Mouse (Mus musculus) stomach, embryonic 16.5 days (tissue): Measurements from ENCODE around the gene Gm49369. TPM values are rescaled to one million over a fixed set of nuclear protein-coding genes. Genes with fewer than 3 reads are reported as not detected.

ENCODE experiments used
- polyA plus RNA-seq: library from polyadenylated mRNA; unstranded; fragments of >200 nt; fragmentation: Nextera tagmentation; extraction: Ambion mirVana; gene quantifications from 2 replicates; pipeline ENCODE4 v1.2.1, GENCODE M21; 2015

Gene Gm49369
- polyA plus RNA-seq, 1 experiment from 2014 or later, result not detected

Other genes starting within 250 kb of the Gm49369 start
- gene Gm39115, start 246.6 kb downstream of the Gm49369 start, polyA plus RNA-seq, result not detected in 2 replicates
- gene Gm45337, start 238.1 kb downstream of the Gm49369 start, polyA plus RNA-seq, result not detected in 2 replicates
- not detected in 2 replicates for gene Gm29735, start 225.6 kb downstream of the Gm49369 start, polyA plus RNA-seq
- gene Gm4553, start 216.9 kb downstream of the Gm49369 start, polyA plus RNA-seq, result not detected in 2 replicates
- gene Krtap5-2, start 206.7 kb downstream of the Gm49369 start, polyA plus RNA-seq, result not detected in 2 replicates
- gene Gm10153, start 192.3 kb downstream of the Gm49369 start, polyA plus RNA-seq, result not detected in 2 replicates
- not detected in 2 replicates for gene Krtap5-3, start 181.3 kb downstream of the Gm49369 start, polyA plus RNA-seq
- not detected in 2 replicates for gene Gm7579, start 170.8 kb downstream of the Gm49369 start, polyA plus RNA-seq
- not detected in 2 replicates for gene Krtap5-5, start 152.7 kb downstream of the Gm49369 start, polyA plus RNA-seq
- gene Gm40460, start 141.6 kb downstream of the Gm49369 start, polyA plus RNA-seq, result not detected in 2 replicates
- gene Gm2431, start 124.3 kb downstream of the Gm49369 start, polyA plus RNA-seq, result not detected in 2 replicates
- gene Gm4559, start 108.3 kb downstream of the Gm49369 start, polyA plus RNA-seq, result not detected in 2 replicates
- gene Krtap5-1, start 85.5 kb downstream of the Gm49369 start, polyA plus RNA-seq, result not detected in 2 replicates
- not detected in 2 replicates for gene Krtap5-4, start 79.1 kb downstream of the Gm49369 start, polyA plus RNA-seq
- gene Ifitm10, start 8.9 kb downstream of the Gm49369 start, polyA plus RNA-seq, result 3.7 and 5.2 TPM in 2 replicates
- gene Ctsd, start 5.4 kb upstream of the Gm49369 start, polyA plus RNA-seq, result 451 and 599 TPM in 2 replicates
- gene Syt8, start 52.2 kb upstream of the Gm49369 start, polyA plus RNA-seq, result 31.1 and 50.1 TPM in 2 replicates
- 20.2 and 217 TPM in 2 replicates for gene Tnni2, start 59.1 kb upstream of the Gm49369 start, polyA plus RNA-seq
- gene Lsp1, start 78.1 kb upstream of the Gm49369 start, polyA plus RNA-seq, result 216 and 235 TPM in 2 replicates
- gene Tnnt3, start 116.2 kb upstream of the Gm49369 start, polyA plus RNA-seq, result 12.0 and 208 TPM in 2 replicates
- 16.2 and 30.7 TPM in 2 replicates for gene Mrpl23, start 150.0 kb upstream of the Gm49369 start, polyA plus RNA-seq